Mouse (Mus musculus): ENCODE data around the gene Nckap5. TPM values are rescaled to one million over a fixed set of nuclear protein-coding genes. Genes with fewer than 3 reads are reported as not detected.

Nckap5 gene
- total and polyA plus RNA-seq, 2 experiments from 2014 or later: 6.6 to 10.2 TPM

DNA sequence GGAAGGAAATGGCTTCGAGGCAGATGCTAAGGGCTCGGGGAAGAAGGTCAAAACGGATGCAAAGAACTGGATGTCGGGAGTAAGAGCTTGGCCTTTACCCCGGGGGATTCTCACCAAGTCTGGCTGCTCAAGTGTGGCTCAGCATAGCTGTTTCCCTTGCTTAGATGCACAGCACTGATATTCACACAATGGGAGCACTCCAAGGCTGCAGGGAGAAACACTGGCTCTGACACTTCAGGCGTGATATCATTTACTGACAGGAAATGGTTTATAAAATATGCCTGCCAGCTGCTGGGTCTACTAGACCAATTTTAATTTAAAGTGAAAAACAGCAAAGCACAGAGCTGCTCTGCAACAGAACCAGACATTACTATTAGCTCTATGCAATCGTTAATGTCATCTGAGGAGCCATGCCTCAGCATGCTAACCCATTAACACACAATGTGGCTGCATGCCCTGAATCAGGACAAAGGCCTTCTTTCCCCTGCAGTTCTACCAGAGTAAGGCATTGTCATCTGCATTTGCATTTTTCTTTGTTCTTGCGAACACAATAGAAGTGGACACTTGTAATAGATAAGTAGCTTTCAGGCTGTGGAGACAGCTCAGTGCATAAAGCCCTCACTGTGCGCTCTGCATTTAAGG lies 453.1 kb downstream of the Nckap5 start:
- Histone ChIP-seq H3K9me3 (ENCODE audit: low read length) (no peaks in the 10 kb centered on the region), H3K4me3 (ENCODE audit: low read length) (no peak overlapping the region), H3K27ac (no peak overlapping the region), H3K27me3 (ENCODE audit: insufficient read depth, low read length) (no peaks in the 10 kb centered on the region), H3K4me1 (ENCODE audit: insufficient read depth, low read length) (no peaks in the 10 kb centered on the region; the same call in 1 of the 2 replicates), H3K36me3 (ENCODE audit: insufficient read depth, low read length) (no peaks in the 10 kb centered on the region), H3K9ac (replicated peaks; ENCODE audit: low read length) (no peak overlapping the region), H3K4me2 (ENCODE audit: low read depth, low read length) (no peak overlapping the region)
- WGBS: 64% methylated on average over 9 of the region's 9 CpGs
- DNase-seq (ENCODE audit: low spot score) (no peak), ATAC-seq (no peak)
- TF ChIP-seq CTCF (IDR thresholded peaks at IDR 0.05; ENCODE audit: low read depth): no peak

- Histone ChIP-seq H3K9ac (replicated peaks; ENCODE audit: low read length) (no peak overlapping the region), H3K4me3 (ENCODE audit: low read length) (no peak overlapping the region), H3K9me3 (ENCODE audit: low read length) (no peaks in the 10 kb centered on the region), H3K27me3 (ENCODE audit: insufficient read depth, low read length) (no peaks in the 10 kb centered on the region), H3K4me1 (ENCODE audit: insufficient read depth, low read length) (no peaks in the 10 kb centered on the region), H3K36me3 (ENCODE audit: insufficient read depth, low read length) (no peaks in the 10 kb centered on the region), H3K4me2 (ENCODE audit: low read depth, low read length) (no peak overlapping the region), H3K27ac (no peak overlapping the region)
- no peak for TF ChIP-seq CTCF (IDR thresholded peaks at IDR 0.05; ENCODE audit: low read depth)
- DNase-seq (ENCODE audit: low spot score) (no peak), ATAC-seq (no peak)
- 77% methylated on average over 2 of the region's 2 CpGs for WGBS
Observed at GRCm38 (mm10) chr1:126366736-126367135, 463.9 kb downstream of the Nckap5 start.

- no peaks in the 10 kb centered on the region for H3K9me3 ChIP-seq (ENCODE audit: low read length)
- no peaks in the 10 kb centered on the region for H3K27me3 ChIP-seq (ENCODE audit: insufficient read depth, low read length)
- no peak overlapping the region for H3K27ac ChIP-seq
- no peak for TF ChIP-seq CTCF (IDR thresholded peaks at IDR 0.05; ENCODE audit: low read depth)
- no peak overlapping the region for H3K4me3 ChIP-seq (ENCODE audit: low read length)
- no peak overlapping the region for H3K4me2 ChIP-seq (ENCODE audit: low read depth, low read length)
- no peaks in the 10 kb centered on the region for H3K36me3 ChIP-seq (ENCODE audit: insufficient read depth, low read length)
- no peak overlapping the region for H3K9ac ChIP-seq (replicated peaks; ENCODE audit: low read length)
- DNase-seq (ENCODE audit: low spot score) (no peak), ATAC-seq (no peak)
- peaks cover 3% of the 10 kb centered on the region; the same call in 1 of the 2 replicates for H3K4me1 ChIP-seq (ENCODE audit: insufficient read depth, low read length)
- WGBS: 77% methylated on average over 6 of the region's 6 CpGs
Observed at GRCm38 (mm10) chr1:126364556-126364955, 466.0 kb downstream of the Nckap5 start.

GRCm38 (mm10) chr1:126360531-126361220 lies 469.9 kb downstream of the Nckap5 start:
- Histone ChIP-seq H3K36me3 (ENCODE audit: insufficient read depth, low read length) (no peaks in the 10 kb centered on the region), H3K4me1 (ENCODE audit: insufficient read depth, low read length) (peaks cover 3% of the 10 kb centered on the region; the same call in 1 of the 2 replicates), H3K27me3 (ENCODE audit: insufficient read depth, low read length) (no peaks in the 10 kb centered on the region), H3K4me3 (ENCODE audit: low read length) (no peak overlapping the region), H3K27ac (no peak overlapping the region), H3K9me3 (ENCODE audit: low read length) (no peaks in the 10 kb centered on the region), H3K9ac (replicated peaks; ENCODE audit: low read length) (0 out of 2 replicates have a peak overlapping the region, but pooled peaks have one; percentile 5), H3K4me2 (ENCODE audit: low read depth, low read length) (no peak overlapping the region)
- no peak for DNase-seq (ENCODE audit: low spot score)
- no peak for TF ChIP-seq CTCF (IDR thresholded peaks at IDR 0.05; ENCODE audit: low read depth)
- ATAC-seq: no peak
- 88% methylated on average over 6 of the region's 6 CpGs for WGBS

DNA sequence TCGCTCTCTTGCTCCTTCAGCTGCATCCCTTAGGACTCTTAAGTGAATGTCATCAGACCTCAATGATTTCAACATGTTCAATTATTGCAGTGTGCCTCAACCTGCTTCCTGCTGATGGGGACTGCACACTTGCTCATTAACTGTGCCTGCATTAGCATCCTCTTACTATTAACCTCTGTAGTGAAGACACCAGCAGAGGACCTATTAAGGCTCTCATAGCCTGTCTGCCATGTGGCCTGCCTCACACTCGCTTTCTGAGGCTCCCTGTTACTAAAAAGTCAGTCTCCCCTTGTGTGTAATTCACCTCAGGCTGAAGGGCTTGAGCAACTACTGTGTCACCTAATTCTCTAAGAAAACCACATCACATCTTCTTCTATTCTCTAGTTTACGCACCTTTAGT lies 470.5 kb downstream of the Nckap5 start:
- H3K4me3 ChIP-seq (ENCODE audit: low read length): no peak overlapping the region

GRCm38 (mm10) chr1:126341806-126342205 lies 488.8 kb downstream of the Nckap5 start:
- H3K4me3 ChIP-seq (ENCODE audit: low read length): no peak overlapping the region
- TF ChIP-seq CTCF (IDR thresholded peaks at IDR 0.05; ENCODE audit: low read depth): no peak
- DNase-seq (ENCODE audit: low spot score) (peak; percentile 49), ATAC-seq (no peak)
- H3K27me3 ChIP-seq (ENCODE audit: insufficient read depth, low read length): no peaks in the 10 kb centered on the region
- no peak overlapping the region for H3K4me2 ChIP-seq (ENCODE audit: low read depth, low read length)
- H3K36me3 ChIP-seq (ENCODE audit: insufficient read depth, low read length): no peaks in the 10 kb centered on the region
- 49% methylated on average over 2 of the region's 2 CpGs for WGBS
- no peak overlapping the region for H3K27ac ChIP-seq
- no peaks in the 10 kb centered on the region for H3K9me3 ChIP-seq (ENCODE audit: low read length)
- H3K4me1 ChIP-seq (ENCODE audit: insufficient read depth, low read length): no peaks in the 10 kb centered on the region
- no peak overlapping the region for H3K9ac ChIP-seq (replicated peaks; ENCODE audit: low read length)

More for the DNA sequence above, 470.5 kb downstream of the Nckap5 start:
- Histone ChIP-seq H3K27ac (no peak overlapping the region), H3K36me3 (ENCODE audit: insufficient read depth, low read length) (no peaks in the 10 kb centered on the region), H3K9me3 (ENCODE audit: low read length) (no peaks in the 10 kb centered on the region), H3K9ac (replicated peaks; ENCODE audit: low read length) (0 out of 2 replicates have a peak overlapping the region, but pooled peaks have one; percentile 5), H3K4me1 (ENCODE audit: insufficient read depth, low read length) (peaks cover 3% of the 10 kb centered on the region; the same call in 1 of the 2 replicates), H3K4me2 (ENCODE audit: low read depth, low read length) (no peak overlapping the region), H3K27me3 (ENCODE audit: insufficient read depth, low read length) (no peaks in the 10 kb centered on the region)
- no peak for ATAC-seq
- no peak for TF ChIP-seq CTCF (IDR thresholded peaks at IDR 0.05; ENCODE audit: low read depth)
- DNase-seq (ENCODE audit: low spot score): no peak
- WGBS: 73% methylated on average over 3 of the region's 3 CpGs

DNA sequence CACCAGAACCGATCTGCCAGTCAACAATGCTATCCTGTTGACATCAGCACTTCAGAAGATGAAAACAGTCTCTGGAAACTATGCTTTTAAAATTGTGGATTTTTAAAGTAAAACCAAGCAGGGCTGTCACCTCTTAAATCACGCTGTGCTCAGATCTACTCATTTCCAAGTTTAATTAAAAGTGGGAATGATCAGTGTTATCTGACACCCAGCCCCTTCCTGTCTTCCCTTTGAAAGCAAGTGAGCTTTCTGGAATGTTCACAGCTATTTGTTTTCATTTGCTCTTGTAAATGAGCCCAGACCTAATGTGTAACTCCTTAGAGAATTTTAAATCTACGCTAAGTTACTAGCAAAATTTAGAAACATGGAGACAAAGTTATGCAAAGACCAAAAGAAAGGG lies 491.3 kb downstream of the Nckap5 start:
- H3K9ac ChIP-seq (replicated peaks; ENCODE audit: low read length): no peak overlapping the region
- no peak for ATAC-seq
- WGBS: 67% methylated on average over 3 of the region's 3 CpGs
- H3K4me3 ChIP-seq (ENCODE audit: low read length): no peak overlapping the region
- TF ChIP-seq CTCF (IDR thresholded peaks at IDR 0.05; ENCODE audit: low read depth): no peak
- H3K27me3 ChIP-seq (ENCODE audit: insufficient read depth, low read length): no peaks in the 10 kb centered on the region
- no peaks in the 10 kb centered on the region for H3K36me3 ChIP-seq (ENCODE audit: insufficient read depth, low read length)
- H3K4me2 ChIP-seq (ENCODE audit: low read depth, low read length): no peak overlapping the region
- H3K27ac ChIP-seq: no peak overlapping the region
- no peaks in the 10 kb centered on the region for H3K9me3 ChIP-seq (ENCODE audit: low read length)
- H3K4me1 ChIP-seq (ENCODE audit: insufficient read depth, low read length): no peaks in the 10 kb centered on the region
- no peak for DNase-seq (ENCODE audit: low spot score)

Measured in hindbrain, postnatal 0 days (tissue).